Mouse (Mus musculus) megakaryocyte, embryonic 14.5 days (primary cell): ENCODE measurements at regions not wholly inside any gene's neighbourhood (a gene's known extent, or its start where the extent isn't known, plus 50 kb on each side); places are given as distances from the start of the nearest gene placed in this dataset.

Experiments
- H3K27me3 ChIP-seq: replicated peaks from 2 replicates; pipeline ENCODE3; 2012; ENCODE audit warnings: inconsistent platforms
- H3K36me3 ChIP-seq: replicated peaks from 2 replicates; pipeline ENCODE3; 2012; ENCODE audit warnings: low read length, inconsistent platforms, mixed read lengths
- H3K4me1 ChIP-seq: 2 replicates; pipeline ENCODE4 v1.6.1; 2012; ENCODE audit warnings: inconsistent platforms
- H3K4me3 ChIP-seq: replicated peaks from 2 replicates; pipeline ENCODE3; 2012; ENCODE audit warnings: moderate library complexity, mild to moderate bottlenecking, inconsistent platforms
- H3K9me3 ChIP-seq: 2 replicates; pipeline ENCODE4 v1.6.1; 2012; ENCODE audit warnings: inconsistent platforms
- FLI1 ChIP-seq: IDR thresholded peaks from 2 replicates; pipeline ENCODE4 v1.6.1; 2012; ENCODE audit warnings: low read length, inconsistent platforms, mixed read lengths
- GATA1 ChIP-seq: IDR thresholded peaks from 3 replicates; pipeline ENCODE4 v1.6.1; 2012; ENCODE audit warnings: mixed read lengths, low read length, inconsistent platforms, borderline replicate concordance

DNA sequence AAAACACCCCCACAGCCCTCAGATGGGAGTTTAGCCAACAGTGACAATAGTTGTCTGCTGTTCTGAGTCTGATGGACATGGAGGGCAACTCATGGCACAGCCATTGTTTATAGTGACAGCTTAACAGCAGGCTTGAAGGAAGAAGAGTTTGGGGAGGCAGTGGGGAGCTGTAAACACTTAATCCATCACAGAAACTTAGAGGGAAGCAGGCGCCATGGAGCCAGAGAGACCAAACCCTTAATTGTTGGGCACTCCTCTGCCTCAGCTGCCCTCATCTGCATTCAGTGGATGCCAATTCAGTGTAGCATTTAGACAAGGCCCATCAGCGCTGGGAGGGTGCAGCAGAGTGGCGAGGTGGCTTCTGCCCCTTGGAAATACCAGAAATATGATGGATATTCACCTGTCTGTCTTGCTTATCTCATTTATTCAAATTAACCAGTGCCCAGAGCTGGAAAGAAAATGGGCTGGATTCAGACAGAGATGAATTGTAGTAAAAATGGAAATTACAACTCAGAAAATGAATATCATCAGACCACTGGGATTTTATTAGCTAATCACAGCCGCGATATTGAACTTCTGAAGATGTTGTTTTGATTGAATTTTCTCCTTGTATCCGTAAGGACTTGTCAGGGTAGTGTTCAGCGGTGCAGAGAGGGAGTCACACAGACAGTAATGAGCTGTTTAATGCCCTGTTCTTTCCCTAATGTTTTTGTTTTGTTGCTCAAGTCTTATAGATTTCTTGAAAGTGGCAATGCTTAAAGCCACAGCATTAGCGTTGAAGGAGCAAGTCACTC is 108.1 kb downstream of the Ackr3 start:
- no peak overlapping the region for H3K4me3 ChIP-seq
- no peaks in the 10 kb centered on the region for H3K36me3 ChIP-seq
- no peaks in the 10 kb centered on the region for H3K4me1 ChIP-seq
- H3K9me3 ChIP-seq, result peaks cover 12% of the 10 kb centered on the region
- H3K27me3 ChIP-seq, result no peaks in the 10 kb centered on the region
- TF ChIP-seq GATA1, result no peak
- no peak for TF ChIP-seq FLI1

DNA sequence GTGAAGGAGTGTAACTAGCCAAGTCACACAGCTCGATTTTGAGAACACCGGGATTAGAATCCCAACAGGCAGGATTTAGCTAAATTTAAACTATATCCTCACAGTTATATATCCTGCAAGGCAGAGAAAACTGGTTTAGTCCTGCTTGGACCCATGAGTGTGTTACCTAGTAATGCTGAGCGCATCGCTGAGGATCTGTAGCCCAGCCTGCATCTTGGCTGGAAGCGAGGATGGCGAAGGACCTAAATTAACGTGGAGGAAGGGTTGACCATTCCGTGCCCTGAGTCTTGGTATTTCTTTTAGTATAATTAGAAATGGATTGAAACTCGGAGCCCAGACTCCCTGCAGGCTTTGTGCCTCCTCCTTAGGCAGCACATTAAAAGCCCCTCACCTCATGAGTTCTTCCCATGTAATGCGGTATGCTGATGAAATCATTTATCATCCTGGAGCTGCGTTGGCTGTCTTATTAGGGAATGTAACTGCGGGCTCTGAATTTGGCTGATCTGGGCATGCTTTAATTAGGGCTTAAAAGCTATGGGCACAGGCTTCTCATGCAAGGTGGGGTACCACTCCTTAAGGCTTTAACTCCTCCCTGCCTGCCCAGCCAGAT is 110.1 kb downstream of the Ackr3 start:
- Histone ChIP-seq H3K9me3 (no peaks in the 10 kb centered on the region), H3K4me3 (no peak overlapping the region), H3K27me3 (no peaks in the 10 kb centered on the region), H3K4me1 (no peaks in the 10 kb centered on the region), H3K36me3 (no peaks in the 10 kb centered on the region)
- no peak for TF ChIP-seq FLI1
- no peak for TF ChIP-seq GATA1

DNA sequence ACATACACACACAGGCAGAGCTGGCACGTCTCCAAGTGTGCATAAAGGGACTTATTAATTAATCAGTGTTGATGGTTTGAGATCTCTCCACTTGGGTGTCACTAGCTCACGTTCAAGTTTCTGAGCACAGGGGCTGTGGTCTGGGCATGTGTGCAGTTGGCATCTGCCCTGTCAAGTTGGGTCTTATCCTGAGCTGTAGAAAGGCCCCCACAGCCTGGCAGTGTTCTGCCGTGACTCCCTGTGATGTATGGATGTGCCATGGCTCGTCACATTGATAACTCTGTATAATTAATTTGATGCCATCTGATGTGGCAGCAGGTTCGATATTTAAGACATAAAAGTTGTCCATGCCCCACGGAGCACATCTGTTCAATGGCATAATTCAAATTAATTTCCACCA is 114.1 kb downstream of the Ackr3 start:
- H3K4me3 ChIP-seq, result no peak overlapping the region
- no peaks in the 10 kb centered on the region for H3K9me3 ChIP-seq
- TF ChIP-seq GATA1 (no peak), FLI1 (no peak)

DNA sequence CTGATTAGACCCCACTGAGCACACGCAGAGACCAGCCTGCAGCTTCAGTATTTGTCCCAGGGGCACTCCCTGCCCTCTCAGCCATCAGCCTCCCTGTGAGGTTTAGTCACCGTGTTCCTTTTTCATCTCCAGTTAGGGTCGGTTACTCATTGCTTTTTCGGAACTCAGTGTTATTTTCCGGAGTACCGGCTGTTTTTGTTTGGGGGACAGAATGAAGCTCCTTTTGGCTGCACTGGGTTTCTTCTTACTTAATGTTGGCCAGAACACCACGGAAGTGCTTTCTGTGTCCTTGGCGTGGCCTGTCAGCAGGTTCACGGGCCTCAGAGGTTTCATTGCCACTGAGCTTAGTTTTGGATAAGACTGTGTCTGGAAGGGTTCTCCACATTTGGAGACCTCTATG is 114.7 kb downstream of the Ackr3 start:
- TF ChIP-seq GATA1 (no peak), FLI1 (no peak)
- Histone ChIP-seq H3K4me3 (no peak overlapping the region), H3K9me3 (no peaks in the 10 kb centered on the region), H3K36me3 (no peaks in the 10 kb centered on the region), H3K4me1 (no peaks in the 10 kb centered on the region), H3K27me3 (no peaks in the 10 kb centered on the region)

More for the DNA sequence above, 114.1 kb downstream of the Ackr3 start:
- Histone ChIP-seq H3K4me1 (no peaks in the 10 kb centered on the region), H3K36me3 (no peaks in the 10 kb centered on the region), H3K27me3 (no peaks in the 10 kb centered on the region)

DNA sequence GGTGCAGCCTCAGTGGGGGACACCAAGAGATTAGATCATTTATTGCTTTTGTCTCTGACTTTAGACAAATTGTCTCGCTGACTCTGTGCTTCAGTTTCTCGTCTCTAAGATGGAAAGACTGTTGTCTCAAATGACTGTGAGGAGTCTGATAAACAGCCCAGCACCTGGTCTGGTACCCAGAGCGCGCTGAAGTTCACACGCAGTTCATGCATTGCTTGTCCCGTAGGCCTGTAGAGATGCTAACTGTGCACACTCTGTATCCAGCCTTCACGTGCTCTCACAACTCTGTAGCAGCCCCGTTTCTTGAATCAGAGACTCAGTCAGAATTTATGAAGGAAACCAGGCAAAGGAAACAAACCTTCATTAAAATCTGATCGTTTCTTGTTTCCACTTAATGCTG is 116.7 kb downstream of the Ackr3 start:
- no peaks in the 10 kb centered on the region for H3K36me3 ChIP-seq

DNA sequence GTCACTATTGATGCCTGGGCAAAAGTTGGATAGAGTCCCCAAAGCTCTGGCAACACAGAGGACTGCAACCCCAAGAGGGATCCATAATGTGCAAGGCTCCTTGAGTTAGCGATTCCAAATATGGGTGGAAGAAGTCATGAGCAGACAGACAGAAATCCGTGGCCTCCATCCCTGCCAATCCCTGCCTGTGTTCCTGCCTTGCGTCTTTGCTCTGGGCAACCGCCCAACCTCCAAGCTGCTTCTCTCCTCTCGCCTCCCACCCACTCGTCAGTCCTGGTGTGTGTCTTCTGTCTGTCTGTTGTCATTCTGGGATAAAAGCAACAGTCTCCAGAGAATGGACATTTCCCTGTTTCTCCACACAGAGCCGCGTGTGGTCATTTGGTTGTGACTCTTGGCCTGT is 117.7 kb downstream of the Ackr3 start:
- H3K4me3 ChIP-seq, result no peak overlapping the region
- no peaks in the 10 kb centered on the region for H3K36me3 ChIP-seq
- no peaks in the 10 kb centered on the region for H3K9me3 ChIP-seq
- no peaks in the 10 kb centered on the region for H3K4me1 ChIP-seq
- no peaks in the 10 kb centered on the region for H3K27me3 ChIP-seq
- no peak for TF ChIP-seq GATA1
- no peak for TF ChIP-seq FLI1

More for the DNA sequence above, 116.7 kb downstream of the Ackr3 start:
- H3K27me3 ChIP-seq, result no peaks in the 10 kb centered on the region
- no peak for TF ChIP-seq FLI1
- no peak for TF ChIP-seq GATA1
- H3K9me3 ChIP-seq, result no peaks in the 10 kb centered on the region
- no peak overlapping the region for H3K4me3 ChIP-seq
- no peaks in the 10 kb centered on the region for H3K4me1 ChIP-seq

DNA sequence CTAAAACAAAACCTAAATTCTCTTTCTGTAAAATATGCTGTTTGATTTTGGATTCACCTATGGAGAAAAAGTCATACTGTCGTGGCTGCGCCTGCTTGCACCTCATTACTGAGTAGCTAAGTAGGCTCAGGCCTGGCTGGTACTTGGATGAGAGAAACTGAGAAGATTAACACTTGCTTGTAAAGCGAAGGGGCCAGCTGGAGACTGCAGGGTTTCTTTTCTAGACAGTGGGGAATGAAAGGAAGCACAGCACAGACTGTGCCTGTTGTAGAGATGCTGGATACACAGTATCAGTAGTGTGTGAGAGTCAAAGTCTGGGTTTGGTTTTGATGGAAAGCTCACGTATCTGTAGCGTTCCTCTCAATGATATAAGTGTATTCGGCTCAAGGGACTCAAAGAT is 123.5 kb downstream of the Ackr3 start:
- H3K9me3 ChIP-seq, result peaks cover 7% of the 10 kb centered on the region; the same call in 1 of the 2 replicates
- H3K36me3 ChIP-seq, result no peaks in the 10 kb centered on the region
- H3K4me3 ChIP-seq, result no peak overlapping the region
- TF ChIP-seq GATA1, result no peak
- TF ChIP-seq FLI1, result no peak
- no peaks in the 10 kb centered on the region for H3K4me1 ChIP-seq
- H3K27me3 ChIP-seq, result no peaks in the 10 kb centered on the region

DNA sequence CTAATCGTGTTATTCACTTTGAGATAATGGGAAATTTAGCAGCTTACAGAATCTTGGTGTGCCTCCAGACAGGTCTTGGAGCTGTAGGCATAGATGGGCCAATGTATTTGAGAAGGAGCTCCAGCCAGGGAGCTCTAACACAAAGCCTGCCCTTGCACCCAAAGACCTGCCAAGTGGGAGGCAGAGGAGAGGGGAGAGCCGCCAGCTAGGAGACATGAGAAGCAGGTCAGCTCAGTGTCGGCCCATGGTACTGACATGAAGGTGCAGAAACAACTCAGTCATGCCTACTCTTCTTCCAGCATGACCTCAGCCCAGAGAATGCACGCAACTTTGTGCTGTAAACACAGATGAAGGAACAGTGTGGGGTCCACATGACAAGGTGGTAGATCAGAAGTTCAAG is 128.8 kb downstream of the Ackr3 start:
- peaks cover 18% of the 10 kb centered on the region for H3K9me3 ChIP-seq
- H3K4me1 ChIP-seq, result no peaks in the 10 kb centered on the region
- H3K4me3 ChIP-seq, result no peak overlapping the region
- no peak for TF ChIP-seq FLI1
- TF ChIP-seq GATA1, result no peak
- H3K27me3 ChIP-seq, result peaks cover 2% of the 10 kb centered on the region
- no peaks in the 10 kb centered on the region for H3K36me3 ChIP-seq

DNA sequence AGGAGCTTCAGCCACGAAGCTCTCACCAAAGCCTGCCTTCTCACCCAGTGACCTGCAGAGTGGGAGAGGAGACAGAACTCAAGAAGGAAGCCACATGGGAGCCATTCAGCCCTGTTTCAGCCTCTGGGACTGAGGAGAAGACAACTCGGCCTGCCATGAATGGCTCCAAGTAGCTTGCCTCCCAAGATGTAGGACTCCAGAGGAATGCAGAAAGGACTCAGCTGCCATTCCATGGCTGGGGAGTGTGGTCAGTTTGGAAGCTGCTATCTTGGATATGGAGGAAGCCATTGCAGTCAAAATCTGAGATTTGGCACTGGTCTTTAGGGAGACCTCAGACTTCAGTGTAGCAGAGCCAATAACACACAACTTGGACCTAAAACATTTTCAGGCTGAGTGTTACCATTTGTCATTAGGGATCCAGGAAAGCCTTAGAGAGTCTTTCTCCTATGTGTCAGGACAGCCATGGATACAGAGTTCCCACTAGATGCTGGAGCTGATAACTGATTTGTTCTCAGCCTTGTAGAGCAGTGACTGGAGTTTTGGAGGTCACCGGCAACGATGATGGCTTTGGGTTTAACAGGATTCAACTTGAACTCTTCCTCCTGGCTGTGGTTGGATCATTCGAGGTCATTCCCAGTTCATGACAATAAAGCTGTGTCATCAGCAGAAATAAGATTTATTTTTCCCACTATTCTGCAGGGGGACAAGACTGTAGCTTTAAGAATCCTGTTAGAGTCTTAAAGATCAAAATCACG is 130.1 kb downstream of the Ackr3 start:
- H3K27me3 ChIP-seq, result peaks cover 2% of the 10 kb centered on the region
- no peaks in the 10 kb centered on the region for H3K4me1 ChIP-seq
- H3K9me3 ChIP-seq, result peaks cover 21% of the 10 kb centered on the region
- TF ChIP-seq GATA1, result no peak
- TF ChIP-seq FLI1, result no peak
- no peaks in the 10 kb centered on the region for H3K36me3 ChIP-seq
- no peak overlapping the region for H3K4me3 ChIP-seq
